Comparison of ENCODE assay signal across 16 mouse cellular contexts in the genomic region with DNA sequence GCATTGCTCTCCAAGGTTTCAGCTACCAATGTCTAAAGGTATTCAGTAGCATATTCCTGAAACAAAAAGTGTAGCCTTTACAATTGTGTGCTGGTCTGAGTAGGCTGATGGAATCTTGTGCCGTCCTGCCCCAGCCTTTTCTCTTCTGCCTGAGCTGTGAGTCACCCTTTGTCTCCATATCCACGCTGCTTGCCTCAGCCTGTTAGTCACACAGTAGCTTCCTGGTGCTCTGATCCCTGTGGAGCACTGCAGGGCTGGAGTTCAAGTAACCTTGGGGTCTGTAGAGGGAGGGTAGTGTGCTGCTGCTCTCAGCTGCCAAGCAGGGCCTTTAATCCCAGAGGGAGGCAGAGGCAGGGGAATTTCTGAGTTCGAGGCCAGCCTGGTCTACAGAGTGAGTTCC. TPM values are rescaled to one million over a fixed set of nuclear protein-coding genes. Genes with fewer than 3 reads are reported as not detected.
DNase-seq lines count a peak whose midpoint lies in the region; TF ChIP-seq lines count a peak whose summit lies in the region.
"Had no signal": no experiment of that assay in that cellular context is flagged by ENCODE, and none has a peak within 500 bp of the region (broad histone marks: within the 10 kb centered on the region; RNA-seq: fewer than 3 reads in every experiment).

No protein-coding gene starts in this region.

- H3K9me3 ChIP-seq in limb, embryonic 10.5 days (replicated peaks) = no peaks in the 10 kb centered on the region
- H3K9me3 ChIP-seq: forebrain, embryonic 15.5 days; hindbrain, embryonic 15.5 days; limb, embryonic 15.5 days had no signal

- TF ChIP-seq POLR2A in embryonic fibroblast, embryonic 13.5 days (IDR thresholded peaks at IDR 0.05; ENCODE audit: low read depth, low read length) = no peak
- TF ChIP-seq POLR2A in cerebellum, adult 2 months (IDR thresholded peaks at IDR 0.05; ENCODE audit: borderline replicate concordance, insufficient read depth, low read length) = no peak

- no peaks in the 10 kb centered on the region for H3K27me3 ChIP-seq in cerebellum, adult 2 months (ENCODE audit: control insufficient read depth, insufficient read depth, low read length)
- no peaks in the 10 kb centered on the region for H3K27me3 ChIP-seq in limb, embryonic 10.5 days (ENCODE audit: low read depth, poor library complexity, severe bottlenecking)
- H3K27me3 ChIP-seq: forebrain, embryonic 15.5 days; hindbrain, embryonic 15.5 days; limb, embryonic 15.5 days had no signal

- peak; percentile 10 for DNase-seq in urinary bladder, postnatal 25 days (ENCODE audit: low spot score)
- DNase-seq in urinary bladder, postnatal 4 days (ENCODE audit: low spot score in 2 of 2) = no peak
- peak; percentile 16 for DNase-seq in adipocyte (ENCODE audit: low spot score)
- DNase-seq in spleen, adult 18-20 months = no peak
- DNase-seq in cerebellum, adult 2 months = no peak
- DNase-seq in limb, embryonic 10.5 days (ENCODE audit: low spot score) = no peak
- DNase-seq: cerebellum, adult 18-20 months; heart, postnatal 14 days; lung, adult 18-20 months; lung, postnatal 36 days had no signal

- TF ChIP-seq CTCF in embryonic fibroblast, embryonic 13.5 days (IDR thresholded peaks at IDR 0.05; ENCODE audit: borderline replicate concordance, insufficient read depth, low read length) = no peak
- no peak for TF ChIP-seq CTCF in cerebellum, adult 2 months (IDR thresholded peaks at IDR 0.05; ENCODE audit: borderline replicate concordance, insufficient read depth, low read depth, low read length)

- H3K27ac ChIP-seq in embryonic fibroblast, embryonic 13.5 days (ENCODE audit: insufficient read depth, low read length) = peak overlapping the region; percentile 62
- no peak overlapping the region for H3K27ac ChIP-seq in cerebellum, adult 2 months (ENCODE audit: insufficient read depth, low read length)
- H3K27ac ChIP-seq in limb, embryonic 10.5 days = no peak overlapping the region
- H3K27ac ChIP-seq: forebrain, embryonic 15.5 days; hindbrain, embryonic 15.5 days; kidney, postnatal 0 days; left cerebral cortex, adult 2 months; limb, embryonic 15.5 days had no signal

- no peak overlapping the region for H3K4me3 ChIP-seq in embryonic fibroblast, embryonic 13.5 days (ENCODE audit: insufficient read depth, low read length)
- no peak overlapping the region for H3K4me3 ChIP-seq in cerebellum, adult 2 months (replicated peaks; ENCODE audit: insufficient read depth, low read depth, low read length)
- no peak overlapping the region for H3K4me3 ChIP-seq in limb, embryonic 10.5 days
- H3K4me3 ChIP-seq: forebrain, embryonic 15.5 days; hindbrain, embryonic 15.5 days; left cerebral cortex, adult 2 months; limb, embryonic 15.5 days had no signal

- 57% methylated on average over 3 of the region's 3 CpGs for WGBS in cerebellum, adult 2 months
- 90% methylated on average over 3 of the region's 3 CpGs for WGBS in limb, embryonic 10.5 days

- peaks cover 28% of the 10 kb centered on the region for H3K36me3 ChIP-seq in limb, embryonic 10.5 days

- no peaks in the 10 kb centered on the region for H3K4me1 ChIP-seq in embryonic fibroblast, embryonic 13.5 days (ENCODE audit: control insufficient read depth, insufficient read depth, low read length)
- no peaks in the 10 kb centered on the region for H3K4me1 ChIP-seq in cerebellum, adult 2 months (ENCODE audit: control insufficient read depth, insufficient read depth, low read length)
- no peaks in the 10 kb centered on the region for H3K4me1 ChIP-seq in limb, embryonic 10.5 days
- H3K4me1 ChIP-seq: forebrain, embryonic 15.5 days; hindbrain, embryonic 15.5 days; limb, embryonic 15.5 days had no signal

RNA-seq across cellular contexts. Expression of a gene that starts 14.9 kb away (rescaled TPM):
- polyA plus RNA-seq in embryonic fibroblast, embryonic 13.5 days (2011; ENCODE audit: insufficient read length, low read depth, missing spikeins) = 17.0 and 20.6 TPM in 2 replicates
- polyA plus RNA-seq in cerebellum, adult 2 months (2012; rRNA removed) = 42.8 and 44.4 TPM in 2 replicates
- 21.2 and 26.5 TPM in 2 replicates for polyA plus RNA-seq in limb, embryonic 10.5 days (2016; fragmentation: Nextera tagmentation; extraction: Ambion mirVana)

RNA-seq across cellular contexts. Expression of a gene that starts 56.8 kb away (rescaled TPM):
- polyA plus RNA-seq in embryonic fibroblast, embryonic 13.5 days (2011; ENCODE audit: insufficient read length, low read depth, missing spikeins) = 9.4 and 9.5 TPM in 2 replicates
- polyA plus RNA-seq in cerebellum, adult 2 months (2012; rRNA removed) = 31.2 and 35.8 TPM in 2 replicates
- 22.7 and 24.7 TPM in 2 replicates for polyA plus RNA-seq in limb, embryonic 10.5 days (2016; fragmentation: Nextera tagmentation; extraction: Ambion mirVana)

Comparison
In these comparisons a context has a peak if more than half of its experiments do, and no peak if none do; other contexts are left out.
1. DNase-seq: peak in urinary bladder, postnatal 25 days (single experiment) and adipocyte (single experiment); none in urinary bladder, postnatal 4 days (0 of 2), spleen, adult 18-20 months (0 of 2), cerebellum, adult 2 months (0 of 2) and limb, embryonic 10.5 days (single experiment).